Mouse (Mus musculus): Measurements from ENCODE around the gene Gm17324. TPM values are rescaled to one million over a fixed set of nuclear protein-coding genes. Genes with fewer than 3 reads are reported as not detected.
A peak's percentile ranks its signal among the peaks of the same experiment; 100 is the strongest.
"Not testable (repeated sequence)": the region's sequence is repeated elsewhere in the genome, so short reads cannot be mapped to it uniquely, and the experiment has no call there.

Gene Gm17324
- not detected for total RNA-seq (2021)
- long read RNA-seq, experiment 1 = 0 reads
- long read RNA-seq, experiment 2 = 0 reads

GRCm38 (mm10) chr9:78447973-78448873 is at the start of gene Gm17324, which contains the start of gene Mto1:
Gene Gm17324, minus strand, starts transcription at chr9:78448786.
Gene Mto1, plus strand, starts transcription at chr9:78448208.
- intact Hi-C loops (cut with DNase I) = loop anchor here (2.0 to 10.0 kb wide), 2 partner anchors 33 to 343 kb away; partner anchors contain the start of genes Fbxo9 and Ick

GRCm38 (mm10) chr9:78493171-78493570 is 44.6 kb upstream of the Gm17324 start:
- DNase-seq = no peak
- intact Hi-C loops (cut with DNase I) = no loop called here

More at GRCm38 (mm10) chr9:78447973-78448873, at the start of gene Gm17324, which contains the start of gene Mto1:
- DNase-seq = peak; percentile 93

GRCm38 (mm10) chr9:78492254-78492653 is 43.7 kb upstream of the Gm17324 start:
- intact Hi-C loops (cut with DNase I) = no loop called here
- no peak for DNase-seq

GRCm38 (mm10) chr9:78491169-78491568 is 42.6 kb upstream of the Gm17324 start:
- intact Hi-C loops (cut with DNase I) = no loop called here
- DNase-seq = no peak

GRCm38 (mm10) chr9:78488890-78489420 is 40.4 kb upstream of the Gm17324 start, which contains the start of gene Eef1a1:
Gene Eef1a1, minus strand, starts transcription at chr9:78489151.
- peak; percentile 72 to 77 for DNase-seq
- intact Hi-C loops (cut with DNase I) = no loop called here

- intact Hi-C loops (cut with DNase I) = not testable (repeated sequence)
Observed at GRCm38 (mm10) chr9:78488021-78488420, 39.4 kb upstream of the Gm17324 start.

GRCm38 (mm10) chr9:78484660-78485059 is 36.1 kb upstream of the Gm17324 start:
- intact Hi-C loops (cut with DNase I) = no loop called here
- DNase-seq = no peak

More at GRCm38 (mm10) chr9:78488021-78488420, 39.4 kb upstream of the Gm17324 start:
- not testable (repeated sequence) for DNase-seq

- intact Hi-C loops (cut with DNase I) = no loop called here
Observed at GRCm38 (mm10) chr9:78482386-78482785, 33.8 kb upstream of the Gm17324 start.

GRCm38 (mm10) chr9:78481423-78482331 is 33.1 kb upstream of the Gm17324 start:
- intact Hi-C loops (cut with DNase I) = loop anchor here (2.0 kb wide), 1 partner anchor 33 kb away; the partner anchor contains the start of genes Gm17324 and Mto1
- DNase-seq = peak; percentile 94 to 95

More at GRCm38 (mm10) chr9:78482386-78482785, 33.8 kb upstream of the Gm17324 start:
- no peak for DNase-seq

- intact Hi-C loops (cut with DNase I) = loop anchor here (2.0 kb wide), 1 partner anchor 32 kb away; the partner anchor contains the start of genes Gm17324 and Mto1
- DNase-seq = peak; percentile 75 to 81
Observed at GRCm38 (mm10) chr9:78480706-78481358, 32.2 kb upstream of the Gm17324 start.

- not testable (repeated sequence) for DNase-seq
- intact Hi-C loops (cut with DNase I) = loop anchor here (2.0 kb wide), 1 partner anchor 31 kb away; the partner anchor contains the start of genes Gm17324 and Mto1
Observed at GRCm38 (mm10) chr9:78480227-78480626, 31.6 kb upstream of the Gm17324 start.

- intact Hi-C loops (cut with DNase I) = loop anchor here (5.0 kb wide), 1 partner anchor 73 kb away; no protein-coding TSS in a partner anchor
- not testable (repeated sequence) for DNase-seq
Observed at GRCm38 (mm10) chr9:78479308-78479707, 30.7 kb upstream of the Gm17324 start.

GRCm38 (mm10) chr9:78478009-78478605 is 29.5 kb upstream of the Gm17324 start:
- intact Hi-C loops (cut with DNase I) = loop anchor here (5.0 kb wide), 1 partner anchor 74 kb away; no protein-coding TSS in a partner anchor
- not testable (repeated sequence) for DNase-seq

GRCm38 (mm10) chr9:78477021-78477551 is 28.5 kb upstream of the Gm17324 start:
- peak in 1 of 2 experiments; percentile 17 for DNase-seq
- intact Hi-C loops (cut with DNase I) = loop anchor here (2.0 to 5.0 kb wide), 2 partner anchors 50 to 75 kb away; no protein-coding TSS in a partner anchor

GRCm38 (mm10) chr9:78476531-78477020 is 28.0 kb upstream of the Gm17324 start:
- intact Hi-C loops (cut with DNase I) = loop anchor here (2.0 to 5.0 kb wide), 2 partner anchors 50 to 76 kb away; no protein-coding TSS in a partner anchor
- no peak for DNase-seq

- intact Hi-C loops (cut with DNase I) = loop anchor here (2.0 to 5.0 kb wide), 2 partner anchors 51 to 76 kb away; no protein-coding TSS in a partner anchor
- DNase-seq = no peak
Observed at GRCm38 (mm10) chr9:78475873-78476272, 27.3 kb upstream of the Gm17324 start.

GRCm38 (mm10) chr9:78475383-78475780 is 26.8 kb upstream of the Gm17324 start:
- intact Hi-C loops (cut with DNase I) = loop anchor here (5.0 kb wide), 1 partner anchor 77 kb away; no protein-coding TSS in a partner anchor

More at GRCm38 (mm10) chr9:78475383-78475780, 26.8 kb upstream of the Gm17324 start:
- no peak for DNase-seq
